7 mouse cellular contexts compared by ENCODE assay signal in the genomic region with DNA sequence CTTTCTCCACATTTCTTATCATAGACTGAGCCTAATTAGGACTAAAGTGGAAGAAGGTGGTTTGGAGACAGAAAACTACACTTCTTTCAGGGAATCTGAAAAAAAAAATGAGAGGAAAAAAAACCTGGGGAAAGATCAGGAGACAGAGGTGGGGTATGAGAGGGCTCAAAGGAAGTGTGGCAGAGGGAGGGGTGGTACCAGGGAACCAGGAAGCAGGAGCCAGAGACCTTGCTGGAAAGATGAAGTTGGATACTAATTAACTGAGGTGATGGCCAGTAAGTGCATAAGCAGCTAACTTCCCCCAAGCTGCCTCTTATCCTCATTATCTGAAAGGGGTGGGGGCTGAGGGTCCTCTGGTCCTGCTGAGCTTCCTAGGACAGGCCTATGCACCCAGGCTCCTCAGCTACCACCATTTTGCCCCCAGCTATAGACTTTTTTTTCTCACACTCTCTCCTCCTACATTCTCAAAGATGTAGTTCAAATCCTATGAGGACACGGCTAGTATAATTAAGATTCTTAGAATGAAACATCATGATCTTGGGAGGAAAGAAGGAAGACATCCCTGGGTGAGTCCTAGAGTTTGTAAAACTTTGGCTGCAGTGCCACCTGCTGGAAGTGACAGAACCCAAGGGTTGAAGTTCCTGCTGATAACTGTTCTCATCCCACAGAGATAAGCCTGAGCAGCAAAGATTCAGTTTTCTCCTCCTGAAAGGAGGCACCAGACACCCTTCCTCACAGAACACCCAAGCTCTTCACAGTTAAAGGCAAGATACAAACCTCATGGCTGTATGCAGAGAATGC.
A peak's percentile ranks its signal among the peaks of the same experiment; 100 is the strongest.
DNase-seq lines count a peak whose midpoint lies in the region; ATAC-seq lines count a peak whose summit lies in the region.

No protein-coding gene starts in this region.

- 15% methylated on average over 1 of the region's 1 CpGs for WGBS in intestine, embryonic 16.5 days
- 36% methylated on average over 1 of the region's 1 CpGs for WGBS in midbrain, embryonic 12.5 days
- 12% methylated on average over 1 of the region's 1 CpGs for WGBS in stomach, embryonic 16.5 days

- H3K36me3 ChIP-seq in intestine, embryonic 16.5 days (ENCODE audit: control insufficient read depth, insufficient read depth, low read length), result no peaks in the 10 kb centered on the region
- no peaks in the 10 kb centered on the region for H3K36me3 ChIP-seq in midbrain, embryonic 12.5 days
- H3K36me3 ChIP-seq in stomach, embryonic 16.5 days (ENCODE audit: control insufficient read depth, insufficient read depth, low read length), result no peaks in the 10 kb centered on the region

- H3K27ac ChIP-seq in intestine, embryonic 16.5 days (ENCODE audit: low read length), result no peak overlapping the region
- H3K27ac ChIP-seq in midbrain, embryonic 12.5 days (replicated peaks), result no peak overlapping the region
- no peak overlapping the region for H3K27ac ChIP-seq in stomach, embryonic 16.5 days (ENCODE audit: low read length)

- intact Hi-C loops in left cerebral cortex, postnatal 10 days (cut with DNase I), result loop anchor here (5.0 to 10.0 kb wide), 2 partner anchors 619 to 1681 kb away; no protein-coding TSS in a partner anchor

- H3K4me1 ChIP-seq in intestine, embryonic 16.5 days (ENCODE audit: control insufficient read depth, insufficient read depth, low read length), result no peaks in the 10 kb centered on the region
- no peaks in the 10 kb centered on the region for H3K4me1 ChIP-seq in midbrain, embryonic 12.5 days
- H3K4me1 ChIP-seq in stomach, embryonic 16.5 days (ENCODE audit: control insufficient read depth, insufficient read depth, low read length), result no peaks in the 10 kb centered on the region

- ATAC-seq in intestine, embryonic 16.5 days, result peak; percentile 80
- peak; percentile 79 for ATAC-seq in midbrain, embryonic 12.5 days (ENCODE audit: low FRiP score, low read depth)
- 0 out of 2 replicates have a peak, but pooled peaks have one; percentile 37 for ATAC-seq in stomach, embryonic 16.5 days (ENCODE audit: insufficient read depth, low FRiP score)

- H3K9ac ChIP-seq in intestine, embryonic 16.5 days (ENCODE audit: low read depth, low read length), result no peak overlapping the region
- H3K9ac ChIP-seq in midbrain, embryonic 12.5 days (replicated peaks), result no peak overlapping the region
- H3K9ac ChIP-seq in stomach, embryonic 16.5 days (ENCODE audit: low read length), result no peak overlapping the region

- no peak overlapping the region for H3K4me2 ChIP-seq in intestine, embryonic 16.5 days (ENCODE audit: low read depth, low read length)
- no peak overlapping the region for H3K4me2 ChIP-seq in midbrain, embryonic 12.5 days (replicated peaks)
- H3K4me2 ChIP-seq in stomach, embryonic 16.5 days (ENCODE audit: low read depth, low read length), result no peak overlapping the region

- no peak overlapping the region for H3K4me3 ChIP-seq in intestine, embryonic 16.5 days (ENCODE audit: low read length)
- H3K4me3 ChIP-seq in midbrain, embryonic 12.5 days, result no peak overlapping the region
- no peak overlapping the region for H3K4me3 ChIP-seq in stomach, embryonic 16.5 days (replicated peaks; ENCODE audit: low read length)

- H3K9me3 ChIP-seq in intestine, embryonic 16.5 days (ENCODE audit: control insufficient read depth, low read length), result no peaks in the 10 kb centered on the region
- no peaks in the 10 kb centered on the region for H3K9me3 ChIP-seq in midbrain, embryonic 12.5 days
- no peaks in the 10 kb centered on the region for H3K9me3 ChIP-seq in stomach, embryonic 16.5 days (replicated peaks; ENCODE audit: control insufficient read depth, low read length)

- H3K27me3 ChIP-seq in intestine, embryonic 16.5 days (replicated peaks; ENCODE audit: control insufficient read depth, insufficient read depth, low read length), result no peaks in the 10 kb centered on the region
- no peaks in the 10 kb centered on the region for H3K27me3 ChIP-seq in midbrain, embryonic 12.5 days
- no peaks in the 10 kb centered on the region for H3K27me3 ChIP-seq in stomach, embryonic 16.5 days (ENCODE audit: control insufficient read depth, insufficient read depth, low read length)

- peak; percentile 48 for DNase-seq in R1 (ENCODE audit: low read depth, low spot score)
- DNase-seq in cerebellum, adult 18-20 months, result peak; percentile 48
- peak; percentile 25 for DNase-seq in forelimb bud, embryonic 11.5 days (ENCODE audit: low read depth, low spot score)
- peak; percentile 62 to 72 for DNase-seq in left cerebral cortex, postnatal 10 days (ENCODE audit: extremely low spot score in 1 of 2, low spot score in 2 of 2)
